Mouse (Mus musculus) c-Kit-positive CD71-positive TER-119-positive erythroid progenitor cells, embryonic 14.5 days (primary cell): Measurements from ENCODE around the gene Gstp2.

Experiments used
- DNase-seq: peaks from one replicate; pipeline ENCODE4 v3.0.0-alpha.2; 2013; ENCODE audit warnings: low spot score

Gene Gstp2

DNA sequence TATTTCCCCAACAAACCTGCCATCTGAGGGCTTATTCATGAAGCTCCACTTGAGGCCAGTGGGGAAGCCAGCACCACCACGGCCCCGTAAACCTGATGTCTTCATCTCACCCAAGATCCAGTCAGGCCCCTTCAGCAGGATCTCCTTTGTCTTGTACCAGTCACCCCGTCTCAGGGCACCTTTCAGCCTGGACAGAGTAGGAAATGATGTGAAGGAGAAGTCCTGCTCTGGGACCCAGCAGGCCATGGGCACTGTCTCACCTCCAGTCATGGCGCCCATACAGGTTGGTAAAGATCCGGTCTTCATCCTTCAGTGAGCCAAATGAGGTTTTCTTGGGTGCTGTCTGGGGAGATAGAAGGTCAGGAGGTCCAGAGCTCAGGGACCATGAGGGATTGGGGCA is 34.7 kb downstream of the Gstp2 start:
- DNase-seq, result no peak

DNA sequence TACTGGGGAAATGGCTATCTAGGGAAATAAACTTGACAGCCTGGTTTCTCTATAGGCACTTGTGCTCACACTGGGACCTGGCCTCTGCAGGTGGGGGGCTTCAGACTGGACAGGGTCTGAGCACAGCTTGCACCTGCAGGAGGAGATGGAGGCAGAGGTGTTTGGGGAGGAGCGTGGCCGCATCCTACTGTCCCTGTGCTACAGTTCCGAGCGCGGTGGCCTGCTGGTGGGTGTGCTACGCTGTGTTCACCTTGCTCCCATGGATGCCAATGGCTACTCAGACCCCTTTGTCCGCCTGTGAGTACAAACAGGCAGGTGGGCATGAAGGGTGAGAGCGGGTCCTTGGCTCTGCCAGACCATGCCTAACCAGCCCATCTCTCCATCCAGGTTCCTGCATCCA is 39.9 kb downstream of the Gstp2 start:
- DNase-seq, result no peak

DNA sequence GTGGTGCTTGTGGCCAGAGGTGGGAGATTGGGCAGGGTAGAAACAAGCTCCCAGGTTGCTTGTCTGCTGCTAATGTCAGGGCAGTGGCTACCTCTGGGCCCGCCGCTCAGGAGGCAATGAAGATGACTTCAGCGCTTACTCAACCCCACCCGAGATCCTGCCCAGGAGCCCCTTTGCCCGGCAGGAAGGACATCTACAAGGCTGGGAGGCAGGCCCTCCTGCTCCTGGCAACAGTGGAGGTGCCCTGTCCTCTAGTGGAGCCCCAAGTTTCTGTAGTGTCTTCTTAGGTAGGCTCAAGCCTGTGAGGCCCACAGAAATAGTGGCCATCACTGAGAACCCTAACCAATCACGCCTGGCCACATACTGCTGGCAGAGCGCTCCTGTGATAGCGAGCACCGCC is 40.7 kb downstream of the Gstp2 start:
- no peak for DNase-seq

DNA sequence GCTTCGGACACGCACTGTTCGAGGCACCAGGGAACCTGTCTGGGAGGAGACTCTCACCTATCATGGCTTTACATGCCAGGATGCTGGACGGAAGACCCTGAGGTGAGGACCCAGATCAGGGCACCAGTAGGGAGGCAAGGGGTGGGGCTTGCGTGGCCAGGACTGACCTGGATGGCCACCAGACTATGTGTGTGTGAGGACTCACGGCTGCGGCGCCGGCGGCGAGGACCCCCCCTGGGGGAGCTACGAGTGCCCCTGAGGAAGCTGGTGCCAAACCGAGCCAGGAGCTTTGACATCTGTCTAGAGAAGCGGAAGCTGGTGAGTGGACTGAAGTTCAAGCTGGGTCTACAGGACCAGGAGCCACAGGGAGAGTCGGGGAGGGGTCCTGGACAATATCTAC is 41.5 kb downstream of the Gstp2 start:
- no peak for DNase-seq

DNA sequence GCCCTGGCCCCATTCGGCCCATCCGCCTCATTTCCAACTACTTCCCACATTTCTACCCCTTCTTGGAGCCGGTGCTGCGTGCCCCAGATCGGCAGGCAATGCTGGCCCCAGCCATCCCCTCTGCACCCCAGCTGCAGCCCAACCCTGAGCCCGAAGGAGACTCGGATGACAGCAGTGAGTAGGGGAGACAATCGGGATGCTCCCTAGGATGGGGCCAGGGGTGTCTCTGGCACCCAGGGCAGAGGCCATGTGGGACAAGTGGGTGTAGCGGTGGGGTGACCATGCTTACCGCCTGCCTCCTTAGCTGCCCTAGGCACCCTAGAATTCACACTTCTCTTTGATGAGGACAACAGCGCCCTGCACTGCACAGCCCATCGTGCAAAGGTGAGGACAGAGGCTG is 42.2 kb downstream of the Gstp2 start:
- DNase-seq, result no peak

DNA sequence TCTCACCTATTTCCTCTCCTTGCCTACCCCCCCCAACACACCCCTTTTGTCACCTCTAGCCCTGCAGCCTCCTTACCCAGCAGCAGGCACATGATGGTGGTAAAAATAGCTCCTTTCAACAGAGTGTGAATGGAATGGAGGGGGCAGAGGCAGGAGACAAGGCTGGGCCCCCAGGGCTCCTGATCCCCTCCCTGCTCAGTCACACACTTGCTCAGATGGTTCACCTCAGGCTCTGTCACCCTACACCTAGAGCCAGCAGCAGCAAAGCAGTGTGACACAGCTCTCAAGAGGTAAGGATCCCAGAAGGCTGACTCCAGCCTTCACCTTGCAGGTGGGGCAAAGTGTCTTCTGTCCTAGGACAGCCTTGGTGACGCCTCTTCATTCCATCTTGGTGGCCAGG is 42.7 kb downstream of the Gstp2 start, which contains the start of gene Doc2g:
Gene Doc2g, plus strand, starts transcription at position 202 of the 400 bp plus-strand sequence.
- DNase-seq, result no peak

DNA sequence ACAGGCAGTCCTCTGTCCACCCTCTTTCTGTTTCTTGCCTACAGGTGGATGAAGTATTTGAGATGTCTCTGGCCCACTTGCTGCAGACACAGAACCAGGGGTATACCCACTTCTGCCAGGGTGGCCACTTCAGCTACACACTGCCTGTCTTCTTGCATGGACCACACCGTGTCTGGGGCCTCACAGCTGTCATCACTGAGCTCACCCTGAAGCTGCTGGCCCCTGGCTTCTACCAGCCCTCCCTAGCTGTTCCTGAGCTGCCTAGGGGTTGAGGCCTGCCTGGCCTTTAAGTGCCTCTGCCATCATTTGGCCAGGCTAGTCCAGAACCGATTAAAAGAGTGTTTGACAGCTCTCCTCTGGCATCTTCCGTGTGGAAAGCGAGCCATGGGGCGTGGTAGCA is 44.1 kb downstream of the Gstp2 start:
- no peak for DNase-seq

DNA sequence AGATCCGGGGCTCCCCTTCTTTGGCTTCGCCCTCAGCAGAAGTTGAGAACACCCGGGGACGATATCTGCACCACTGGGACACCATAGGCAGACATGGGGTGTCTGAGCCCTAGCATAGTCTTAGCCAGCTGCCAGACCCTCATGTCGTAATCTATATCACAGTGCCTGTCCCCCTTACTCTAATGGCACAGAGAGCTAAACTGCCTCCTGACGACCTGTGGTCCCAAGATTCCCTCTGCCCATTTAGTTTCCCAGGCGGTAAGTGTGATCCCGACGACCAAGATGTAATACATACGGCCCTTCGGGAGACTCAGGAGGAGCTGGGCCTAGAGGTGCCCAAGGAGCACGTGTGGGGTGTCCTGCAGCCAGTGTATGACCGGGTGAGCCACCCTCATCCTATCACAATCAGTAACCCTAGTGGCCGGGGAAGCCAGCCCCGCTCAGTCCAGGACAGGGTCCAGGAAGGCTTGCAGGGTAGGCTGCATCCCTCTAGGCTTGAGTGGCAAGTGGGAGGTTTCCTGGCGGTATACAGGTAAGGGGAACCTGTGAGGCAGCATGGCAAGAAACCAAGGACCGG is 44.8 kb downstream of the Gstp2 start:
- no peak for DNase-seq

DNA sequence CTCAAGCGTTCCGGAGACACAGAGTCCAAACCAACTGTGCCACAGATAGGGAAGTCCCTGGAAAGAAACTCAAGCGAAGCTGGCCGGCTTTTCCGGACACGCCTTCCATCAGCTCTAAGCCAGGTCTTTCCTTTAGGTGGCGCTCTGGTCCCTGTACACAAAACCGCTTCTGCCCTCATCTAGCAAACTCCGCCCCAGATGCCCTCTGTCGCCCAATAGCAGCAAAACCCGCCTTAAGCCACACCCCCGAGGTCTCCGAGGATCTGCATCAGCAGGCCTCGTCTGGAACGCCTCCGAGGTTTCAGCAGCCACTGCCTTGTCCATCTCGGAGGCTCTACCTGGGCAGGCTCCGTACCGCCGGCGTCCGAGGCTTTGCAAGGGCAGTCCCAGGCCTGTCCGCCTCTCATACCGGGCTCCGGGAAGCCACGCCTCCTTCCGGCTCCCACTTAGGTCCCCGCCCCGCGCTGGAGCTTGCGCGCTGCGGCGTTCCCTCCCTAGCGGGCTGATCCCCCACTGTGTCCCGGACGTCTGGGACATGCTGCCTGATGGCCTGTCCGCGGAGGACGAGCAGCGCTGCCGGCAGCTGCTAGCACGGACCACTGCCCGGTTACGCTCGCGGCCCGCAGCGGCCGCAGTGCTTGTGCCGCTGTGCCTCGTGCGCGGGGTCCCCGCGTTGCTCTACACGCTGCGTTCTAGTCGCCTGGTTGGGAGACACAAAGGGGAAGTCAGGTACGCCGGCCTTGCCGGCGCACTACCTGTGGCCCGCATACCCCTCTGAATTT is 45.5 kb downstream of the Gstp2 start, which contains the start of the genes Nudt8 and Gm49405:
Gene Nudt8, plus strand, starts transcription at position 462 of the 782 bp plus-strand sequence.
Gene Gm49405, plus strand, starts transcription at position 508 of the 782 bp plus-strand sequence.
- peak; percentile 98 for DNase-seq

DNA sequence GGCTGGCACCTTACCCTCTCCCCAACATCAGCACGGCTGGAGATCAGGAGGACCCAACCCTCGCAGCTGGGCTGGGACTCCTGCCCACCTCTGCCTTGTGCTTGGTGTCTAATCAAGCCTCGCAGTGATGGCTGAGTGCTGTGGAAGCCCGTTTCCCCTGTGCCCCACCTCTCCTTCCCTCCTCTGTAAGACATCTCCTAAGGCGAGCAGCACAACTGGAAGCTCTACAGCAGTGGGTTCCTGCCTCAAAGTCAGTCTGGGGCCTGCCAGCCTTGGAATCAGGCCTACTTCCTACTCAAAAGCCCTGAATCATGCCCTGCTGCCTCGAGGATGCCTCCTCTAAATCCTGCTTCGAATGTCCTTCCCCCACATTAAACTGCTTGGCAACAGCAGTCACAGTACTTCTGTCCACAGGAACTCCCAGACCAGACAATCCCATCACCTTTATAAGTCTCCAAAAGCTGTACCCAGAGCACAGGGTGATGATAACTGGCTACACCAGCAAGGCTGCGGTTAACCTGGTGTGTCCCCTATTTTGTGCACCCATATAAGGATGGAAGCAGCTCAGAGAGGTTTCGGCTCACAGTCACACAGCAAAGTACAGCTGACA is 46.6 kb downstream of the Gstp2 start:
- no peak for DNase-seq

DNA sequence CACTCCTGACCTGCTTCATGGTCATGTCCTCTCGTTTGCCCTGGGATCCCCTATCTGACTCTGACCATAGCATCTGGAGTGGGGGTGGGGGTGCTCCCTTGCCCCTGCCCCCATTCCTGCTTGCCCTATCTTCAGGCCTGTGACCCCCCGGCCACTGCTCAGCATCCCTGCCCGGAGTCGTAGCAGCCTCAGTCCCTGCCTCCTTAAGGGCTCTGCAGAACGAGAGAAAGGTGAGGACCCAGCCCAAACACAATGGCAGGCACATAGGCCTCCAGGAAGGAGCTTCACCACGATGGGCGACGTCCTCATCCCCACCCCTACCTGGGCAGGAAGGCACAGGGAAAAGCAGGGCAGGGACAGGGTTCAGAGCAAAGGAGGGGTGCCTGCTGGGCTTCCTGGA is 47.5 kb downstream of the Gstp2 start:
- no peak for DNase-seq

DNA sequence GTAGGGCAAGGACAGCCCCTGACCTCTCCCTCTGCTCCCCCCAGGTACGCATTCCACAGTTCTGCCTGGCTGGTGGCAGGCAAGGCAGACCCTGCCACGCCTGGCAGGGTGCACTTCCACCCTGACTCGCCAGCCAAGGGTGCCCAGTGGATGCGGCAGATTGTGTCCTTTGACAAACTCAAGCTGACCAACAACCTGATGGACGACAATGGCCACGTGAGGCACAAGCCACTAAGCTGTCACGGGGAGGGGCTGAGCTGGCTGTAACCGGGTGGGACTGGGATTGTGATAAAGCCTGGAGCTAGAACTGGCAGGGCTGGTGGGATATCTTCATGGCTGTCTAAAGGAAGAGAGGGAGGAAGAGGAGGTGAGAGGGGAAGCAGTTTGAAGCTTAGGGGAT is 48.6 kb downstream of the Gstp2 start:
- no peak for DNase-seq

DNA sequence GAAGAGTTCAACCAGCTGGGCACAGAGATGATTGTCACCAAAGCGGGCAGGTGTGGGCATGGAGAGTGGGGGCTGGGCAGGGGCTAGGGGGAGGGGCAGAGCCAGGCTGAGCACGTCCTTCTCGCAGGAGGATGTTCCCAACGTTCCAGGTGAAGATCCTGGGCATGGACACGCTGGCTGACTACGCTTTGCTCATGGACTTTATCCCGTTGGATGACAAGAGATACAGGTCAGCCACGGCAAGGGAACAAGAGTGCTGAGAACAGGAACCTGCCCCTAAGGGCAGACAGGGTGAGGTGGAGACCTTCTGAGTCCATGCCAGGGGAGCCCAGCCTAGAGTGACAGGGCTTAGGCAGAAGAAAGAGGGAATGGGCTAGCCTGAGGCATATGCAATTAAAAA is 49.1 kb downstream of the Gstp2 start:
- no peak for DNase-seq

DNA sequence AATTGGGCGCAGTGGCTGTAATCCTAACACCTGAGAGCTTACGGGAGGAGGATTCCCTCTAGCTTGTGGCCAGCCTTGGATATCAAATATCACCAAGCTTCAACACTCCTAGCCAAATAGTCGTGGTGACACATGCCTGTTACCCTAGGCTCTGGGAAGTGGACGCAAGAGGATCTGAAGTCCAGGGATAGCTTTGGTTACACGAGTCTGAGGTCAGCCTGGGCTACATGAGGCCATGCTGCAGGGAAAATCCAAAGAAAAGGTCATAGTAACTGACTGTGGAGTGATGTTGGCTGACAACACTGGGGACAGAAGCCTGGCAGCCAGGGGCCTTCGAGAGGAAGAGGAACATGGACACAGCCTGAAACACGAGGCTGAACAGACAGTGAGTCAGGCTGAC is 49.7 kb downstream of the Gstp2 start:
- DNase-seq, result no peak

DNA sequence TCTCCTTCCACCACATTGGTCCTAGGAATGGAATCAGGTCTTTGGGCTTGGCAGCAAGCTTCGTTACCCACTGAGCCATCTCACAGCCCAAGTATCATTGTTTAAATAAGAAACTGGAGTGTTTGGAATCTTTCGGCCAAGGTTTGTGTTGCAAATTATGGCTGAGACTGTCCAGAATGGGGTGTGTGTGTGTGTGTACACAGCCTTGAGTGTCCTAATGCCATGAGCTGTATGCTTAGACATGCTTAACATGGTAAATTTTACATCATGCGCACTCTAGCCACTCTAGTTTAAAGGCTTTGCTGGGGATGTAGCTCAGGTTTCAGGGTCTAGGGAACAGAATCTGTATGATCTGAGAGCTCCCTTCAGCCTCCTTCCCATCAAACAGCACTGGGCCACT is 50.3 kb downstream of the Gstp2 start:
- DNase-seq, result no peak

DNA sequence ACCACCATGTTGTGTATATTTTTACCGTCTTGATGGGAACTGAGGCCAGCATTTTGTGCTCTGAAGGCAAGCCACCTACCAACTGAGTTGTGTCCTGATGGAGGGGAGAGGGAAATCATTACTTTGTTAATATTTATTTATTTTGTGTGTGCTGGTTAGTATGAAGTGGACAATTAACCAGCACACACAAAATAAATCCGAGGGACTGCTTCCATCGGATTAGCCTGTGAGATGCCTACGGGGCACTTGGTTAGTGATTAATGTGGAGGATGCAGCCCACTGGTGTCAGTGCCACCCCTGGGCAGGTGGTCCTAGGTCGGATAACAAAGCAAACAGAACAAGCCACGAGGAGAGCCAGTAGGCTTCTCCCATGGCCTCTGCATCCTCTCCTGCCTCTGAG is 50.9 kb downstream of the Gstp2 start:
- DNase-seq, result no peak

DNA sequence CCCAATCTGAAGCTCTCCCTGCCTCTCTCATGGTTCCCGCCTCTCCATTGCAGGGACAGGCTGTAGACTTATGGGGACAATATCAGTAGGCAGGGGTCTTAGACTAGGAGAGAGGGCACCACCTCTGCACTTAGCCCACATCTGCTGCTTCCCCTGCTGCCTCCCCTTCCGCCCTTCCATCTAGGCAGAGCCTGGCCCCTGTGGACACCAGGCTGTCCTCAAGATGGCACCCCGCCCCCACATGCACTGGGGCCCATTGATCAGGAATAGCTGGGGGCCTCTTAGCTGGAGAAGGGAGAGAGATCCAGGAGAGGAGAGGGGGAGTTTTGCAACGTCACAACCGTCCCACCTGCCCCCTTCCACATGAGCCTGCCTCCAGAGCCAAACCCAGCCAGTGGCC is 53.4 kb downstream of the Gstp2 start, which contains the start of gene Tbx10:
Gene Tbx10, plus strand, starts transcription at position 337 of the 400 bp plus-strand sequence.
- DNase-seq, result no peak

DNA sequence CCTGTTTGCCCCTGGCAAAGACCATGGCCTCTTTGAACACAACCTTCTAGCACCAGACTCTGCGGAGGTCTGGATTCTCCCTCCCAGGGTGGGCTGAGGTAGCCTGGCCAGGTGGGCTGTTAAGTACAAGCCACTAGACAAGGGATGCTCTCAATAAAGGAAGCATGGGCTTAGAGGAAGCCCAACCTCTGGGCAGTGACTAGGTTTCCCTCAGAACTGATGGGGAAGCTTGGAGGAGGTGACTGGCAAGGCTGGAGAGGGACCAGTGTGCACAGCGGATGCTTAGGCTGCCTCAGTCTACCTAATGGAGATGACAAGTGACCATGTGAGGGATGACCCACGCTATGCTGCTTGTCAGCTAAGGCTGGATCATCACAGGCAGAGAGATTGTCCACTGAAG is 53.9 kb downstream of the Gstp2 start:
- DNase-seq, result no peak

DNA sequence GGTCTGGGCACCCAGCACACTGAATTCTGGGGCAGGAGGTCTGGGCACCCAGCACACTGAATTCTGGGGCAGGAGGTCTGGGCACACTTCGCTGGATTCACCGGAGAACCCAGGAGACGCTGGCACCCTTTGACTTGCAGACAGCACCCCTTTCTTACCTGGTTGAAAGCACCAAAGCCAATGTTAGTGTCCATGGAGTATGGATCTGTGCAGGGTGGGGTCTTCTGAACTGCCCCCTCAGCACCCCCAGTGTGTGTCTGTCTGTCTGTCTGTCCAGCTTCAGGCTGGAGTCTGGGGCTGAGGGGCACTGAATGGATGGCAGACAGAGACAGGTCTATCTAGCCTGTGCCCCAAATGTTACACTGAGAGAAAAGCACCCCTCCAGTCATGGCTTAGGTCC is 54.3 kb downstream of the Gstp2 start:
- no peak for DNase-seq

DNA sequence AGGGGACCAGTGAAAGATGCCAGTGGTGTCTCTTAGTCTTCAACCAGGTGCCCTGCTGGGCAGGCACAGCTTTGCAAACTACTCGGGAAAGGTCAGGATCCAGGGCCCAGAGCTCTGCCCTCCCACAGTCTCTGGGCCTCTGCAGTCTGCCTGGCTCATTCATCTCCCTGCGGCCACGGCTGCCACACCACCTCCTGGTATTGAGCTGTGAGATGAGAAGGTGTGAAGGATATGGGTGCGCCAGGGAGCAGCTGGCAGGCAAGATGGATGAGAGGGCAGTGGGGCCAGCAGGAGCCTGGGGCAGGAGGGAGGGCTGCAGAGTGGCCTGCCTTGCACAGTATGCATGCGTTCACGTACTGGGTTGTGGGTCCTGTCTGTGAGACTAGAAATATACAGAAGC is 55.0 kb downstream of the Gstp2 start:
- no peak for DNase-seq
